Mouse (Mus musculus) kidney, embryonic 15.5 days (tissue): ENCODE measurements at regions not wholly inside any gene's neighbourhood (a gene's known extent, or its start where the extent isn't known, plus 50 kb on each side); places are given as distances from the start of the nearest gene placed in this dataset.

Source experiments
- ATAC-seq: fragments of 200-750 bp; cut with Nextera tagmentation; replicated peaks from 2 replicates; pipeline ENCODE4 v1.8.0; 2017; ENCODE audit warnings: moderate TSS enrichment; ENCODE audit not compliant: low FRiP score
- H3K27ac ChIP-seq: fragments of 300-500 bp; sonication (generic); 2 replicates; pipeline ENCODE4 v1.5.1; 2015; ENCODE audit warnings: mild to moderate bottlenecking, inconsistent platforms
- H3K27me3 ChIP-seq: fragments of 300-500 bp; sonication (generic); 2 replicates; pipeline ENCODE4 v1.6.1; 2015; ENCODE audit warnings: inconsistent platforms
- H3K36me3 ChIP-seq: fragments of 300-500 bp; sonication (generic); 2 replicates; pipeline ENCODE4 v1.6.1; 2015; ENCODE audit warnings: inconsistent platforms
- H3K4me1 ChIP-seq: fragments of 300-500 bp; sonication (generic); 2 replicates; pipeline ENCODE4 v1.6.1; 2015; ENCODE audit warnings: inconsistent platforms
- H3K4me2 ChIP-seq: fragments of 300-500 bp; sonication (generic); 2 replicates; pipeline ENCODE4 v1.6.1; 2015; ENCODE audit warnings: moderate library complexity, mild to moderate bottlenecking, inconsistent platforms
- H3K4me3 ChIP-seq: fragments of 300-500 bp; sonication (generic); replicated peaks from 2 replicates; pipeline ENCODE4 v1.5.1; 2015; ENCODE audit warnings: mild to moderate bottlenecking, inconsistent platforms
- H3K9ac ChIP-seq: fragments of 300-500 bp; sonication (generic); 2 replicates; pipeline ENCODE4 v1.6.1; 2015; ENCODE audit warnings: mild to moderate bottlenecking, inconsistent platforms
- H3K9me3 ChIP-seq: fragments of 300-500 bp; sonication (generic); replicated peaks from 2 replicates; pipeline ENCODE4 v1.6.1; 2016; ENCODE audit warnings: inconsistent platforms
- WGBS: fragments of 180-500 bp; shearing (Covaris S2); methylation state at CpG from one replicate; pipeline ENCODE4 v1.1.7; 2015; ENCODE audit warnings: mixed read lengths; 5-methylcytosine and 5-hydroxymethylcytosine counted together

- WGBS: 32% methylated on average over 2 of the region's 2 CpGs
- Histone ChIP-seq H3K9ac (no peak overlapping the region), H3K4me1 (no peaks in the 10 kb centered on the region), H3K4me3 (no peak overlapping the region), H3K27ac (no peak overlapping the region), H3K4me2 (no peak overlapping the region), H3K27me3 (peaks cover 5% of the 10 kb centered on the region; the same call in 1 of the 2 replicates), H3K36me3 (no peaks in the 10 kb centered on the region), H3K9me3 (no peaks in the 10 kb centered on the region)
- peak; percentile 75 for ATAC-seq
Measured at GRCm38 (mm10) chrX:96019556-96019955, 62.8 kb upstream of the Las1l start.

DNA sequence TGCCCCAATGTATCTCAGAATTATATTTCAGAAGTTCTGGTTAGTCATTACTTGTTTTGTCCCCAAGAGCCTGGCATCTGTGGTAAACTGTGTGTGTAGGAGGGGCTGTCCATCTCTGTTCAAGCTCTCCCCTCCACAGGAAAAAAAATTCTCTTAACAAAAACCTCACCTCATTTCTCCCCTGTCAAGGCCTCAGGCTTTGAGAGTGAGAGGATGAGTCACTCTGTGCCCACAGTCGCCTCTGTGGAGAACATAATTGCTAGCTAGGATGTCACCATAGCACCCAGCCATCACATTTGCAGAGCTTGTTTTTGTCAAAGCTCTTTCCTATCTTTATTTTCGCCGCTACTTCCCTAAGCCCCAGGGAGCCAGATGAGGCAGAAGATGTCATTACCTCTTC, 63.6 kb upstream of the Las1l start:
- H3K27ac ChIP-seq: no peak overlapping the region
- H3K9me3 ChIP-seq: no peaks in the 10 kb centered on the region
- ATAC-seq: no peak
- no peaks in the 10 kb centered on the region for H3K36me3 ChIP-seq
- no peak overlapping the region for H3K4me2 ChIP-seq
- H3K9ac ChIP-seq: no peak overlapping the region
- 77% methylated on average over 3 of the region's 3 CpGs for WGBS
- no peaks in the 10 kb centered on the region for H3K4me1 ChIP-seq
- no peak overlapping the region for H3K4me3 ChIP-seq
- H3K27me3 ChIP-seq: peaks cover 8% of the 10 kb centered on the region; the same call in 1 of the 2 replicates

- peak overlapping the region; percentile 75; the same call in 1 of the 2 replicates for H3K27ac ChIP-seq
Measured at GRCm38 (mm10) chrX:96025374-96025773, 68.6 kb upstream of the Las1l start.

DNA sequence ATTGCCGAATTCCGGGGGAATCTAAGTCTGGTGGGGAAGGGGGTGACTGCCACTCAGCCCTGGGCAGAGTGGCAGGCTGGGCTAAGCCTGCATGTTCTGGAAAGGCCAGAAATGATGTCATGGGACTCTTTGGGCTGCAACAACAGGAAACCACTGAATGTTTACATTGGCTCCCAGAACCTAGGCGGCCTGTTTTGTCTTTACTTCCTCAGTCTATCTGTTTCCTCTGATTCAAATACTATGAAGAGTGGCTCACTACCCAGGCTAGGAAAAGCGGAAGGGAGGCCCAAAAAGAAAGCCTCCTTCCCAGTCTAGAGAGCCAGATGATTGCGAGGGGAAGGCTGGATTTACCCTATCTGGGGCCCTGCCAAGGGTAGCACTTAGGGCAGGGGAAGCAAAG, 69.1 kb upstream of the Las1l start:
- no peak overlapping the region for H3K4me3 ChIP-seq
- H3K27me3 ChIP-seq: peaks cover 15% of the 10 kb centered on the region; the same call in 1 of the 2 replicates
- H3K9ac ChIP-seq: no peak overlapping the region
- H3K4me2 ChIP-seq: no peak overlapping the region
- WGBS: 69% methylated on average over 5 of the region's 5 CpGs
- peak overlapping the region; percentile 75 for H3K27ac ChIP-seq
- H3K4me1 ChIP-seq: no peaks in the 10 kb centered on the region
- H3K9me3 ChIP-seq: no peaks in the 10 kb centered on the region
- ATAC-seq: peak; percentile 77; the same call in 1 of the 2 replicates
- no peaks in the 10 kb centered on the region for H3K36me3 ChIP-seq

More at GRCm38 (mm10) chrX:96025374-96025773, 68.6 kb upstream of the Las1l start:
- 66% methylated on average over 3 of the region's 3 CpGs for WGBS
- peaks cover 15% of the 10 kb centered on the region; the same call in 1 of the 2 replicates for H3K27me3 ChIP-seq
- H3K9ac ChIP-seq: no peak overlapping the region
- no peaks in the 10 kb centered on the region for H3K9me3 ChIP-seq
- H3K4me3 ChIP-seq: no peak overlapping the region
- H3K36me3 ChIP-seq: no peaks in the 10 kb centered on the region
- no peaks in the 10 kb centered on the region for H3K4me1 ChIP-seq
- H3K4me2 ChIP-seq: no peak overlapping the region
- no peak; the same call in 1 of the 2 replicates for ATAC-seq

DNA sequence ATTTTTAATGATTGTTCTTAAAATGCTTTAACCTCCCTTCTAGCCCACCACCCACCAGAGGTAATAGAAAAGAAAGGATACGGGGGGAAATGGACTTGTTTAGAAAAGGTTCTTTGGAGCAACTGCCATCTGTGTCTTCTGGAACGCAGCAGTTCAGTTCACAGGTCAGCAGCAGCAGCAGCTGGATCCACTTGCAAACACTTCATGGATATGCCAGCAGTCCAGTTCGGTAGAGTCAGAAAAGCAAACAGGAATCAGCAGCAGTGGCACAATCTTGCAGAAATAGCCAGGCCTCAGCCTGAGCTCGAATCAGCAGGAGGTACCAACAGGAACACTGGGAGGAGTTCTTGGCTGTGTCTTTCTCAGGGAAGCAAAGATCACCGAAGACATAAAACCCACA, 64.3 kb upstream of the Msn start:
- no peak for ATAC-seq
- Histone ChIP-seq H3K4me1 (no peaks in the 10 kb centered on the region), H3K4me2 (no peak overlapping the region), H3K4me3 (no peak overlapping the region), H3K9me3 (no peaks in the 10 kb centered on the region), H3K36me3 (no peaks in the 10 kb centered on the region), H3K27ac (no peak overlapping the region), H3K9ac (no peak overlapping the region), H3K27me3 (peaks cover 6% of the 10 kb centered on the region; the same call in 1 of the 2 replicates)
- 74% methylated on average over 5 of the region's 5 CpGs for WGBS

- H3K9me3 ChIP-seq: no peaks in the 10 kb centered on the region
- ATAC-seq: no peak
- no peak overlapping the region for H3K4me2 ChIP-seq
- H3K4me1 ChIP-seq: no peaks in the 10 kb centered on the region
- H3K36me3 ChIP-seq: no peaks in the 10 kb centered on the region
- no peak overlapping the region for H3K4me3 ChIP-seq
- H3K9ac ChIP-seq: no peak overlapping the region
- H3K27ac ChIP-seq: no peak overlapping the region
- H3K27me3 ChIP-seq: no peaks in the 10 kb centered on the region; the same call in 1 of the 2 replicates
Measured at GRCm38 (mm10) chrX:96035307-96035706, 60.5 kb upstream of the Msn start.

GRCm38 (mm10) chrX:96042193-96042592, 53.6 kb upstream of the Msn start:
- peaks cover 9% of the 10 kb centered on the region; the same call in 1 of the 2 replicates for H3K27me3 ChIP-seq
- H3K4me2 ChIP-seq: no peak overlapping the region
- H3K9me3 ChIP-seq: no peaks in the 10 kb centered on the region
- H3K9ac ChIP-seq: no peak overlapping the region
- no peak overlapping the region for H3K4me3 ChIP-seq
- WGBS: 65% methylated on average over 3 of the region's 3 CpGs
- H3K36me3 ChIP-seq: no peaks in the 10 kb centered on the region
- H3K4me1 ChIP-seq: no peaks in the 10 kb centered on the region
- H3K27ac ChIP-seq: no peak overlapping the region
- ATAC-seq: no peak
